ENCODE assay signal across 20 mouse cellular contexts in the genomic region with DNA sequence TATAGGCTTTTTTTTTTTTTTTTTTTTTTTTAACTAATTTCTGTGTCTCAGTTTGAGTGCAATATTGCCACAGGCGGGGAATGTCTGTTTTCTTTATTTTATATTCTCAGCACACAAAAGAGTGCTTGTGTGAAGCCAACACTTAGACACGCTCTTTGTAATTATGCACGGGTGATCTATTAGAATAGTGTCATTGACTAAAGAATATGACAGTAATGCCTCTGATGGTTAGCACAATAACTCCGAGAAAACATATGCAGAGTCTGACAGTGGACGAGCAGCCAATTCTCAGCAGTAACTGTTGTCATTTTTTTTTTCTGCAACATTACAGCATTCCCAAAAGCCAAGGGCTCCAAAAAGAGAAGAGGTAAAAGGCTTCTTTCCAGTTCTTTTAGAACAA.
A peak's percentile ranks its signal among the peaks of the same experiment; 100 is the strongest.
DNase-seq lines count a peak whose midpoint lies in the region; ATAC-seq and TF ChIP-seq lines count a peak whose summit lies in the region.
"Had no signal": no experiment of that assay in that cellular context is flagged by ENCODE, and none has a peak within 500 bp of the region (broad histone marks: within the 10 kb centered on the region; RNA-seq: fewer than 3 reads in every experiment).

No protein-coding gene starts in this region.

- DNase-seq in midbrain, embryonic 11.5 days (ENCODE audit: low spot score, missing footprints) = no peak
- no peak for DNase-seq in midbrain, embryonic 10.5 days (ENCODE audit: low spot score)
- peak; percentile 44 for DNase-seq in hindbrain, embryonic 14.5 days (ENCODE audit: low spot score)
- DNase-seq in midbrain, embryonic 14.5 days = peak; percentile 35
- no peak for DNase-seq in layer of hippocampus, adult 2 months (ENCODE audit: low spot score in 2 of 2)
- DNase-seq: adrenal gland, adult 8-10 months; cerebellum, adult 11 months; cerebellum, postnatal 10 days; heart, postnatal 14 days; kidney, adult 9 months; kidney, postnatal 25 days; liver, embryonic 13.5 days; lung, embryonic 14.5 days; lung, postnatal 36 days; thymus, postnatal 14 days had no signal

- H3K27me3 ChIP-seq in midbrain, embryonic 11.5 days (ENCODE audit: control insufficient read depth, insufficient read depth, low read length) = no peaks in the 10 kb centered on the region
- H3K27me3 ChIP-seq in midbrain, embryonic 10.5 days (ENCODE audit: low read depth, poor library complexity, severe bottlenecking) = no peaks in the 10 kb centered on the region
- H3K27me3 ChIP-seq in hindbrain, embryonic 14.5 days (ENCODE audit: control insufficient read depth, insufficient read depth, low read length) = no peaks in the 10 kb centered on the region
- H3K27me3 ChIP-seq in midbrain, embryonic 14.5 days (ENCODE audit: control insufficient read depth, insufficient read depth, low read length) = no peaks in the 10 kb centered on the region
- H3K27me3 ChIP-seq in liver, embryonic 12.5 days (replicated peaks) = no peaks in the 10 kb centered on the region
- no peaks in the 10 kb centered on the region for H3K27me3 ChIP-seq in heart, embryonic 11.5 days (ENCODE audit: control insufficient read depth, insufficient read depth, low read length)
- H3K27me3 ChIP-seq: embryonic facial prominence, embryonic 15.5 days; limb, embryonic 12.5 days; liver, embryonic 13.5 days had no signal

- H3K9me3 ChIP-seq in midbrain, embryonic 11.5 days (ENCODE audit: control insufficient read depth, low read length) = no peaks in the 10 kb centered on the region
- no peaks in the 10 kb centered on the region for H3K9me3 ChIP-seq in midbrain, embryonic 10.5 days (replicated peaks)
- H3K9me3 ChIP-seq in hindbrain, embryonic 14.5 days (ENCODE audit: control insufficient read depth, low read length) = no peaks in the 10 kb centered on the region
- H3K9me3 ChIP-seq in midbrain, embryonic 14.5 days (ENCODE audit: control insufficient read depth, low read length) = no peaks in the 10 kb centered on the region
- H3K9me3 ChIP-seq in liver, embryonic 12.5 days (replicated peaks) = no peaks in the 10 kb centered on the region
- H3K9me3 ChIP-seq in heart, embryonic 11.5 days (replicated peaks; ENCODE audit: control insufficient read depth, low read length) = no peaks in the 10 kb centered on the region
- H3K9me3 ChIP-seq: embryonic facial prominence, embryonic 15.5 days; heart, embryonic 10.5 days; limb, embryonic 12.5 days; liver, embryonic 13.5 days had no signal

- TF ChIP-seq CTCF in layer of hippocampus, adult 2 months (conservative IDR thresholded peaks at IDR 0.05) = no peak

- no peak overlapping the region for H3K4me3 ChIP-seq in midbrain, embryonic 11.5 days (ENCODE audit: low read depth, low read length)
- no peak overlapping the region for H3K4me3 ChIP-seq in midbrain, embryonic 10.5 days
- no peak overlapping the region for H3K4me3 ChIP-seq in hindbrain, embryonic 14.5 days (replicated peaks; ENCODE audit: low read length)
- no peak overlapping the region for H3K4me3 ChIP-seq in midbrain, embryonic 14.5 days (replicated peaks; ENCODE audit: low read depth, low read length)
- H3K4me3 ChIP-seq in liver, embryonic 12.5 days = no peak overlapping the region
- no peak overlapping the region for H3K4me3 ChIP-seq in layer of hippocampus, adult 2 months
- no peak overlapping the region for H3K4me3 ChIP-seq in heart, embryonic 11.5 days (ENCODE audit: low read depth, low read length)
- H3K4me3 ChIP-seq: embryonic facial prominence, embryonic 15.5 days; heart, embryonic 10.5 days; limb, embryonic 12.5 days; liver, embryonic 13.5 days had no signal

- H3K36me3 ChIP-seq in midbrain, embryonic 11.5 days (ENCODE audit: control insufficient read depth, insufficient read depth, low read length) = no peaks in the 10 kb centered on the region
- no peaks in the 10 kb centered on the region for H3K36me3 ChIP-seq in midbrain, embryonic 10.5 days
- H3K36me3 ChIP-seq in hindbrain, embryonic 14.5 days (replicated peaks; ENCODE audit: control insufficient read depth, insufficient read depth) = peaks cover 7% of the 10 kb centered on the region; the same call in 1 of the 2 replicates
- H3K36me3 ChIP-seq in midbrain, embryonic 14.5 days (ENCODE audit: control insufficient read depth, insufficient read depth, low read length) = no peaks in the 10 kb centered on the region
- H3K36me3 ChIP-seq in liver, embryonic 12.5 days = no peaks in the 10 kb centered on the region
- H3K36me3 ChIP-seq in heart, embryonic 11.5 days (ENCODE audit: control insufficient read depth, insufficient read depth, low read length) = no peaks in the 10 kb centered on the region
- H3K36me3 ChIP-seq: embryonic facial prominence, embryonic 15.5 days; heart, embryonic 10.5 days; limb, embryonic 12.5 days; liver, embryonic 13.5 days had no signal

- H3K27ac ChIP-seq in midbrain, embryonic 11.5 days (ENCODE audit: low read depth, low read length) = no peak overlapping the region
- H3K27ac ChIP-seq in midbrain, embryonic 10.5 days (replicated peaks) = no peak overlapping the region
- H3K27ac ChIP-seq in hindbrain, embryonic 14.5 days = peak overlapping the region; percentile 59; the same call in 1 of the 2 replicates
- no peak overlapping the region; the same call in 1 of the 2 replicates for H3K27ac ChIP-seq in midbrain, embryonic 14.5 days (replicated peaks; ENCODE audit: low read depth, low read length)
- H3K27ac ChIP-seq in liver, embryonic 12.5 days = no peak overlapping the region
- no peak overlapping the region for H3K27ac ChIP-seq in layer of hippocampus, adult 2 months
- H3K27ac ChIP-seq in heart, embryonic 11.5 days (ENCODE audit: low read depth, low read length) = no peak overlapping the region
- H3K27ac ChIP-seq: embryonic facial prominence, embryonic 15.5 days; heart, embryonic 10.5 days; limb, embryonic 12.5 days; liver, embryonic 13.5 days had no signal

- 0 out of 2 replicates have a peak, but pooled peaks have one; percentile 47 for ATAC-seq in midbrain, embryonic 11.5 days (ENCODE audit: low FRiP score)
- peak; percentile 82 for ATAC-seq in hindbrain, embryonic 14.5 days (ENCODE audit: low FRiP score)
- ATAC-seq in midbrain, embryonic 14.5 days (ENCODE audit: low FRiP score, low TSS enrichment) = peak; percentile 57; the same call in 1 of the 2 replicates
- ATAC-seq in liver, embryonic 12.5 days = no peak
- no peak for ATAC-seq in heart, embryonic 11.5 days (replicated peaks; ENCODE audit: insufficient number of reproducible peaks, low FRiP score, low TSS enrichment)

- 60% methylated on average over 5 of the region's 5 CpGs for WGBS in midbrain, embryonic 11.5 days
- 67% methylated on average over 5 of the region's 5 CpGs for WGBS in midbrain, embryonic 10.5 days
- WGBS in hindbrain, embryonic 14.5 days = 21% methylated on average over 5 of the region's 5 CpGs
- WGBS in midbrain, embryonic 14.5 days = 13% methylated on average over 5 of the region's 5 CpGs
- whole genome bisulfite sequencing in liver, embryonic 12.5 days (ENCODE audit: insufficient replicate concordance) = 73% methylated on average over 5 of the region's 5 CpGs
- WGBS in heart, embryonic 11.5 days (ENCODE audit: insufficient replicate concordance) = 82% methylated on average over 5 of the region's 5 CpGs

- H3K4me2 ChIP-seq in midbrain, embryonic 11.5 days = no peak overlapping the region
- no peak overlapping the region for H3K4me2 ChIP-seq in hindbrain, embryonic 14.5 days (replicated peaks)
- no peak overlapping the region for H3K4me2 ChIP-seq in midbrain, embryonic 14.5 days (ENCODE audit: low read length)
- H3K4me2 ChIP-seq in liver, embryonic 12.5 days = no peak overlapping the region
- no peak overlapping the region for H3K4me2 ChIP-seq in heart, embryonic 11.5 days
- H3K4me2 ChIP-seq: embryonic facial prominence, embryonic 15.5 days; limb, embryonic 12.5 days; liver, embryonic 13.5 days; lung, embryonic 14.5 days had no signal

- peaks cover 2% of the 10 kb centered on the region; the same call in 1 of the 2 replicates for H3K4me1 ChIP-seq in midbrain, embryonic 11.5 days (ENCODE audit: control insufficient read depth, insufficient read depth, low read length)
- peaks cover 23% of the 10 kb centered on the region for H3K4me1 ChIP-seq in midbrain, embryonic 10.5 days
- peaks cover 13% of the 10 kb centered on the region for H3K4me1 ChIP-seq in hindbrain, embryonic 14.5 days (replicated peaks; ENCODE audit: control insufficient read depth, insufficient read depth, low read length)
- peaks cover 16% of the 10 kb centered on the region for H3K4me1 ChIP-seq in midbrain, embryonic 14.5 days (ENCODE audit: control insufficient read depth, insufficient read depth, low read length)
- H3K4me1 ChIP-seq in liver, embryonic 12.5 days = no peaks in the 10 kb centered on the region
- H3K4me1 ChIP-seq in heart, embryonic 11.5 days (ENCODE audit: control insufficient read depth, insufficient read depth, low read length) = no peaks in the 10 kb centered on the region
- H3K4me1 ChIP-seq: embryonic facial prominence, embryonic 15.5 days; heart, embryonic 10.5 days; limb, embryonic 12.5 days; liver, embryonic 13.5 days had no signal

- H3K9ac ChIP-seq in midbrain, embryonic 11.5 days (ENCODE audit: low read length) = no peak overlapping the region
- no peak overlapping the region for H3K9ac ChIP-seq in hindbrain, embryonic 14.5 days
- H3K9ac ChIP-seq in midbrain, embryonic 14.5 days (replicated peaks; ENCODE audit: low read length) = no peak overlapping the region
- no peak overlapping the region for H3K9ac ChIP-seq in liver, embryonic 12.5 days
- no peak overlapping the region for H3K9ac ChIP-seq in heart, embryonic 11.5 days (ENCODE audit: low read depth, low read length)
- H3K9ac ChIP-seq: embryonic facial prominence, embryonic 15.5 days; limb, embryonic 12.5 days; liver, embryonic 13.5 days; lung, embryonic 14.5 days had no signal

Comparison
In these comparisons a context has a peak if more than half of its experiments do, and no peak if none do; other contexts are left out.
1. DNase-seq: peak in hindbrain, embryonic 14.5 days (single experiment) and midbrain, embryonic 14.5 days (single experiment); none in midbrain, embryonic 11.5 days (single experiment), midbrain, embryonic 10.5 days (single experiment) and layer of hippocampus, adult 2 months (0 of 2).
2. ATAC-seq: peak in midbrain, embryonic 11.5 days (single experiment), hindbrain, embryonic 14.5 days (single experiment) and midbrain, embryonic 14.5 days (single experiment); none in liver, embryonic 12.5 days (single experiment) and heart, embryonic 11.5 days (single experiment).